Mouse (Mus musculus) layer of hippocampus, adult 2 months (tissue): Measurements from ENCODE around the gene Ghitm. TPM values are rescaled to one million over a fixed set of nuclear protein-coding genes. Genes with fewer than 3 reads are reported as not detected.

ENCODE experiments used
- DNase-seq, 2 experiments: peaks; one replicate each; pipeline ENCODE4 v3.0.0; 2022; ENCODE audit warnings: low spot score in 2 of 2
- H3K27ac ChIP-seq: fragments of 200-600 bp; 2 replicates; pipeline ENCODE4 v1.8.1; 2022
- H3K4me3 ChIP-seq: fragments of 200-600 bp; 2 replicates; pipeline ENCODE4 v1.8.1; 2022; ENCODE audit warnings: mild to moderate bottlenecking
- CTCF ChIP-seq: fragments of 200-600 bp; conservative IDR thresholded peaks from 2 replicates; pipeline ENCODE4 v1.8.1; 2022; ENCODE audit warnings: antibody characterized with exemption, mild to moderate bottlenecking, moderate library complexity
- total RNA-seq, 2 experiments: library from RNA; stranded (reverse); gene quantifications; 2 replicates each; pipeline ENCODE4 v1.2.3; 2021

Ghitm gene
- total RNA-seq, 2 experiments from 2014 or later, result 412 to 415 TPM

- no peak for TF ChIP-seq CTCF
- Histone ChIP-seq H3K27ac (no peak overlapping the region), H3K4me3 (no peak overlapping the region)
- no peak for DNase-seq
These were observed 39.5 kb downstream of the Ghitm start for GRCm38 (mm10) chr14:37095556-37095955.

GRCm38 (mm10) chr14:37094436-37094835 is 40.6 kb downstream of the Ghitm start:
- DNase-seq, result no peak
- TF ChIP-seq CTCF, result no peak
- Histone ChIP-seq H3K27ac (no peak overlapping the region), H3K4me3 (no peak overlapping the region)

- no peak for TF ChIP-seq CTCF
- DNase-seq, result no peak
- H3K27ac ChIP-seq, result no peak overlapping the region
- H3K4me3 ChIP-seq, result no peak overlapping the region
These were observed 51.3 kb downstream of the Ghitm start for GRCm38 (mm10) chr14:37083755-37084154.

- TF ChIP-seq CTCF, result no peak
- no peak for DNase-seq
These were observed 54.3 kb downstream of the Ghitm start for GRCm38 (mm10) chr14:37080724-37081123.

More at GRCm38 (mm10) chr14:37080724-37081123, 54.3 kb downstream of the Ghitm start:
- Histone ChIP-seq H3K27ac (no peak overlapping the region), H3K4me3 (no peak overlapping the region)

Other genes starting within 250 kb of the Ghitm start
- 10 to 100 TPM; 78.3 to 88.0 TPM for gene Ccser2, start 166.5 kb downstream of the Ghitm start, total RNA-seq
- not detected for gene Rgr, start 86.3 kb downstream of the Ghitm start, total RNA-seq
- gene Lrit1, start 80.4 kb downstream of the Ghitm start, total RNA-seq, result not detected
- gene Lrit2, start 67.3 kb downstream of the Ghitm start, total RNA-seq, result not detected
- 10 to 100 TPM in 1 of 2 experiments, 1 to 10 TPM in 1; 8.5 to 10.1 TPM for gene Cdhr1, start 36.9 kb downstream of the Ghitm start, total RNA-seq
- 1 to 10 TPM in 1 of 2 experiments, under 1 TPM in 1; 0.71 to 1.2 TPM for gene 2610528A11Rik, start 21.2 kb downstream of the Ghitm start, total RNA-seq